Mouse (Mus musculus): ENCODE results near the gene Lag3. TPM values are rescaled to one million over a fixed set of nuclear protein-coding genes. Genes with fewer than 3 reads are reported as not detected.

The Lag3 gene
- polyA plus RNA-seq, 1 experiment from 2014 or later, result 2.7 TPM

DNA sequence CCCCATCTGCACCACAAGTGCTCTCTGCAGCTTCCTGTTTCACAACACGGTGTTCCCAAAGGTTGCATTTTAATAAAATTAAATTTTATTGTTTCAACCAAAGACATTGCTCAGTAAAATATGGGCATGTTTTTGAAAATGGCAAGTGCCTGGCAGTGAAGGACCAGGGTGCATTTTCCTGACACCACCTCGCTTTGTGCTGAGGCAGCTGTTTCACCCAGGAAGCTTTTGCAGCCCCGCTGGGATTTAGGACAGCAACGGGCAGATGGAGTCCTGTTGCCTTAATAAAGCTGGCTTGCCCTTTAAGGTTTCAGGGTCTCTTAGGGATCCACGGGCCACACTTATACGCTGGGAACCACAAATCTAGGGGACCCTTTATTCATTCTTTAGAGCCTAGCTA is 20.5 kb downstream of the Lag3 start:
- no peak overlapping the region for H3K27ac ChIP-seq (ENCODE audit: low read depth, low read length)
- DNase-seq (ENCODE audit: low spot score) (no peak), ATAC-seq (no peak)
- no peak overlapping the region for H3K4me2 ChIP-seq (ENCODE audit: low read length)
- H3K9ac ChIP-seq (ENCODE audit: low read length), result no peak overlapping the region
- H3K4me1 ChIP-seq (ENCODE audit: control insufficient read depth, insufficient read depth, low read length), result no peaks in the 10 kb centered on the region
- H3K9me3 ChIP-seq (replicated peaks; ENCODE audit: control insufficient read depth, low read length), result no peaks in the 10 kb centered on the region
- no peaks in the 10 kb centered on the region for H3K27me3 ChIP-seq (replicated peaks; ENCODE audit: control insufficient read depth, insufficient read depth, low read length)
- WGBS, result 74% methylated on average over 6 of the region's 6 CpGs
- H3K36me3 ChIP-seq (ENCODE audit: control insufficient read depth, insufficient read depth, low read length), result no peaks in the 10 kb centered on the region
- no peak overlapping the region for H3K4me3 ChIP-seq (ENCODE audit: low read depth, low read length)

DNA sequence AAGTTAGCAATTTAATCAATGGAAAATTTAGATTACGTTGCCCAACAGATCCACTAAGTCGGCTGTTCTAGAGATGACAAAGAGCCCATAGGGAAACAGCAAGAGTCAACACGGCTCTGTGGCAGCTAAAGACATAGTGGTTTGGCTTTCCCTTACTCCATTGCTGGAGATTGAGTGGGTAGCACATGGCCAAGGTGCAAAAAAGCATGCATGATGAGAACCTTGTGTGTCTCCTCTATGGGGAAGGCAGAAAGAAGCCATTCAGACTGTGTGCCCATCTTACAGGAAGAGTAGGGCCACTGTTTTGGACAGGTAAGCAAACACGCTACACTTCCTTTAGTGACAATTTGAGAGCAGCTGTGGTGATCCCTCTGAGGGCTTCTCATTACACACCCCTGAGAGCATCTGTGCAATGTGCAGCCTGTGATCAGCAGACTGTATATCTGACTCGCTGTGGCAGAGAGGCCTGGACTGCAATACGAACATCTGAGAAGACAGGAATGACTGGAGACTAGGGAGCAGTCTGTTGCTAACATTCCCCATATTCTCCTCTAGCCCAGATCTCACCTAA is 22.9 kb downstream of the Lag3 start:
- H3K4me2 ChIP-seq (ENCODE audit: low read length), result no peak overlapping the region
- H3K36me3 ChIP-seq (ENCODE audit: control insufficient read depth, insufficient read depth, low read length), result no peaks in the 10 kb centered on the region
- no peaks in the 10 kb centered on the region for H3K9me3 ChIP-seq (replicated peaks; ENCODE audit: control insufficient read depth, low read length)
- H3K27ac ChIP-seq (ENCODE audit: low read depth, low read length), result no peak overlapping the region
- ATAC-seq (no peak), DNase-seq (ENCODE audit: low spot score) (no peak)
- H3K27me3 ChIP-seq (replicated peaks; ENCODE audit: control insufficient read depth, insufficient read depth, low read length), result no peaks in the 10 kb centered on the region
- H3K9ac ChIP-seq (ENCODE audit: low read length), result no peak overlapping the region
- WGBS, result 92% methylated on average over 6 of the region's 6 CpGs
- no peaks in the 10 kb centered on the region for H3K4me1 ChIP-seq (ENCODE audit: control insufficient read depth, insufficient read depth, low read length)
- H3K4me3 ChIP-seq (ENCODE audit: low read depth, low read length), result no peak overlapping the region

DNA sequence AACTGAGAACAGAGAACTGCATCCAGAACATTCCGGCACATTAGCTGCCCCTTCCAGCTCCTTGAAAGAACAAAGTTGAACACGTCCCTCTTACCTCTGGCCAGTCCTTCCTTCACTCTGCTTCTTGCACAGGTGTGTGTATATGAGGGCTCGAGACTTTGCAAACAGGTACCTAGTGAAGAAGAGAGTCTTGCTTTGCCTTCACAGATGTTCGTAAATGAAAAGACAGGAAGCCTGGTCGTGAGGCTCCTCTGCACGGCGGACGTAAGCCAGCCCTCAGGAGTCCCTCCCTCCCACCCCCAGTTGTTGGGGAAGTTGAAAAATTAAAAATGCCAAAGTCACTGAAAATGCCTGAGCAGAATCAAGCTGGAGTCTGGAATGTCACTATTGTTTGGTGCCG is 23.5 kb downstream of the Lag3 start, which contains the start of gene Cd4:
TSS of gene Cd4 (minus strand) at position 236 of the 400 bp plus-strand sequence.
- DNase-seq (ENCODE audit: low spot score) (no peak), ATAC-seq (no peak)
- no peaks in the 10 kb centered on the region for H3K36me3 ChIP-seq (ENCODE audit: control insufficient read depth, insufficient read depth, low read length)
- WGBS, result 91% methylated on average over 9 of the region's 9 CpGs
- H3K27me3 ChIP-seq (replicated peaks; ENCODE audit: control insufficient read depth, insufficient read depth, low read length), result no peaks in the 10 kb centered on the region
- H3K9ac ChIP-seq (ENCODE audit: low read length), result no peak within 1 kb of the TSS
- no peaks in the 10 kb centered on the region for H3K9me3 ChIP-seq (replicated peaks; ENCODE audit: control insufficient read depth, low read length)
- no peaks in the 10 kb centered on the region for H3K4me1 ChIP-seq (ENCODE audit: control insufficient read depth, insufficient read depth, low read length)
- H3K27ac ChIP-seq (ENCODE audit: low read depth, low read length), result no peak within 1 kb of the TSS
- no peak within 1 kb of the TSS for H3K4me2 ChIP-seq (ENCODE audit: low read length)
- no peak within 1 kb of the TSS for H3K4me3 ChIP-seq (ENCODE audit: low read depth, low read length)

DNA sequence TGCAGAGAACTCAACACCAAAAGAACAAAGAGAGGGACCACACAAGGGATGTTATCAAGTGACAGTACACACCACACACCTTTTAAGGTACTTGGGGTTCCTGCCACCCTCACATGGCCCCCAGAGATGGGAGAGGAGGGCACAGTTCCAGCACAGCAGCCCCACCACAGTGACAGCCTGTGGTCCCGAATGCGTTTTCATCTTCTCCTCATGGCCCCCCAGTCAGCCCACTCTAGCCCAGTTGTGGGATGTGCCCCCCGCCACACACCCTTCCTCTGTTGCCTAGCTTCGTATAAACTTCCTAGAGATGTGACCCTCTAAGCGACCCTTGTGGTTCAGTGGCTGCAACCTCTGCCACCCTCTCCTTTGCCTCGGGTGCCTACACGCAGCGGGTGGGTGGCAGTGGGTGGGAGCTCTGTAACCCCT is 25.5 kb downstream of the Lag3 start:
- ATAC-seq, result no peak
- 95% methylated on average over 8 of the region's 8 CpGs for WGBS

DNA sequence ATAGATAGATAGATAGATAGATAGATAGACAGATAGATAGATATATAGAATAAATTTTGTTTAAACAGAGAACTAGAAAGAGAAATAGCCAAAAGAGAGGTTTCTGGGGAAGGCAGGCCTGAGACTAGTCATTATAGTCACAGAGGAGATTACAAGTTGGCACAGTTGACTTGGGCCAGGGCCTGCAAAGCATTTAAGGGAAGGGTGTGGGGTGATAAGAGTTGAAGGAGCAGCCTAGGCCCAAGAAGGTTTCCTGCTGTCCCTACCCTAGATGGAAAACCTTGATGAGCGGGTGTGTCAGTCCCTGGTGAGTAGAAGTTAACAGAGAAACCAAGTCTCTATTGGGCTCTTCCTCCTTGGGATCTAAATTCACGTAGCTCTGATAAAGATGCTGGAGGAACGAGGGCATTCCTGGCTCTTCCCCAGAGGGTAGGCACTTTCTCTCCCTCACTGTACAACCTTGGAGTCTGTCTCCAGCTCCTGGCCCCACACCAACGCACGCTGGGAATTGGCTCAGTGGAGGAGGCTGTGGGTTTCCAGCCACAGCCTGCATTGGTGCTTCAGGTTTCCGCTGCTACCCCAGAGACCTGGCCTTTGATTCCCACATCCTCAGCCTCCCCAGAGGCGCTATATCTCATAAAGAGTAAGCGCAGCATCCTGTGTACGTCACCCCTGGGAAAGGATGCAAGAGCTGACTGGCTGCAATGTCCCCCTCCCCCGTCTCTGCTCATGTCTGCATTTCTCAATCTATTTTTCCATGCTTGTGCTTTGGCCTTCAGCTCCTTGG is 26.6 kb downstream of the Lag3 start:
- ATAC-seq (no peak), DNase-seq (ENCODE audit: low spot score) (no peak)
- Histone ChIP-seq H3K4me2 (ENCODE audit: low read length) (no peak overlapping the region), H3K9ac (ENCODE audit: low read length) (no peak overlapping the region), H3K36me3 (ENCODE audit: control insufficient read depth, insufficient read depth, low read length) (no peaks in the 10 kb centered on the region), H3K4me1 (ENCODE audit: control insufficient read depth, insufficient read depth, low read length) (no peaks in the 10 kb centered on the region), H3K27me3 (replicated peaks; ENCODE audit: control insufficient read depth, insufficient read depth, low read length) (no peaks in the 10 kb centered on the region), H3K4me3 (ENCODE audit: low read depth, low read length) (no peak overlapping the region), H3K9me3 (replicated peaks; ENCODE audit: control insufficient read depth, low read length) (no peaks in the 10 kb centered on the region), H3K27ac (ENCODE audit: low read depth, low read length) (no peak overlapping the region)
- 80% methylated on average over 10 of the region's 10 CpGs for WGBS

More for the DNA sequence above, 25.5 kb downstream of the Lag3 start:
- no peak for DNase-seq (ENCODE audit: low spot score)
- H3K27ac ChIP-seq (ENCODE audit: low read depth, low read length), result no peak overlapping the region
- H3K9me3 ChIP-seq (replicated peaks; ENCODE audit: control insufficient read depth, low read length), result no peaks in the 10 kb centered on the region
- H3K36me3 ChIP-seq (ENCODE audit: control insufficient read depth, insufficient read depth, low read length), result no peaks in the 10 kb centered on the region
- no peak overlapping the region for H3K4me3 ChIP-seq (ENCODE audit: low read depth, low read length)
- no peak overlapping the region for H3K9ac ChIP-seq (ENCODE audit: low read length)
- no peak overlapping the region for H3K4me2 ChIP-seq (ENCODE audit: low read length)
- H3K27me3 ChIP-seq (replicated peaks; ENCODE audit: control insufficient read depth, insufficient read depth, low read length), result no peaks in the 10 kb centered on the region
- H3K4me1 ChIP-seq (ENCODE audit: control insufficient read depth, insufficient read depth, low read length), result no peaks in the 10 kb centered on the region

DNA sequence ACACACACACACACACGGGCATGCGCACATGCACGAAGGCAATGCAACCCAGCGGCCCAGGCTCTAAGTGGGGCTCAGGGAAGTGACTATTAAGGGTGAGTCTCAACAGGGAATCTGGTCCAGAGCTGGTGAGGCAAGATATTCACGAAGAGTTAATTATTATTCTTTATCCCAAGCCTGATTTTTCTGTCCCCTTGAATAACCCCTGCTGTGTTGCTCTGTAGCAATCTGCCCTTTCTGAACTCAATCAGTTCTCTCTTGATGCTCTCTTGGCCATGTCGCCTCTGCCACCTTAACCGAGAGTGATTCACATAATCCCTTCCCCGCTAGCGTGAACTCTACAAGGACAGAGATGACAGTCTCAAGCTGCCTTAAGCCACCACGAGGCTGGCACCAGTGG is 28.2 kb downstream of the Lag3 start:
- no peak for ATAC-seq
- no peak for DNase-seq (ENCODE audit: low spot score)
- Histone ChIP-seq H3K9ac (ENCODE audit: low read length) (no peak overlapping the region), H3K36me3 (ENCODE audit: control insufficient read depth, insufficient read depth, low read length) (no peaks in the 10 kb centered on the region), H3K4me2 (ENCODE audit: low read length) (no peak overlapping the region), H3K27me3 (replicated peaks; ENCODE audit: control insufficient read depth, insufficient read depth, low read length) (no peaks in the 10 kb centered on the region), H3K27ac (ENCODE audit: low read depth, low read length) (no peak overlapping the region), H3K4me3 (ENCODE audit: low read depth, low read length) (no peak overlapping the region), H3K4me1 (ENCODE audit: control insufficient read depth, insufficient read depth, low read length) (no peaks in the 10 kb centered on the region), H3K9me3 (replicated peaks; ENCODE audit: control insufficient read depth, low read length) (no peaks in the 10 kb centered on the region)
- 71% methylated on average over 10 of the region's 10 CpGs for WGBS

DNA sequence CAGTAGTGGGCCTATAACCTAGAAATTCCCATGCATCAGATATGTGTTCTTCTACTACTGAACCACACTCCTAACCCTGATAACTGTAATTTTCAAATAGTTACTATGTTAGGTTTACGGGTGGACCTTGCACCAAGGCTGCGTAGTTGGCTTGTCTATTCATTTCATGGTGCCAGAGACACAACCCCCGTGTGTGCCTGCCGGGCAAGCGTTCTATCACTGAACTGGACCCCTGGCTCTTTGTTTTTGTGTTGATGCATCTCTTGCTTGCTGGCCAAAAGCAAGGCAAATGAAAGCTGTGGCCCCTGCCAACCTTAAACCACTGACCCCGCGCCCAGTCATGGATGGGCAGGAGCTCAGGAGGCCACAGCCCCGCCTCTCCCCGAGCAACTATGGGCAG is 29.7 kb downstream of the Lag3 start:
- H3K4me3 ChIP-seq (ENCODE audit: low read depth, low read length), result no peak overlapping the region
- no peaks in the 10 kb centered on the region for H3K9me3 ChIP-seq (replicated peaks; ENCODE audit: control insufficient read depth, low read length)
- no peak for ATAC-seq
- no peak for DNase-seq (ENCODE audit: low spot score)
- 93% methylated on average over 9 of the region's 9 CpGs for WGBS
- no peak overlapping the region for H3K4me2 ChIP-seq (ENCODE audit: low read length)
- no peaks in the 10 kb centered on the region for H3K27me3 ChIP-seq (replicated peaks; ENCODE audit: control insufficient read depth, insufficient read depth, low read length)
- no peaks in the 10 kb centered on the region for H3K4me1 ChIP-seq (ENCODE audit: control insufficient read depth, insufficient read depth, low read length)
- no peak overlapping the region for H3K9ac ChIP-seq (ENCODE audit: low read length)
- H3K27ac ChIP-seq (ENCODE audit: low read depth, low read length), result no peak overlapping the region
- H3K36me3 ChIP-seq (ENCODE audit: control insufficient read depth, insufficient read depth, low read length), result no peaks in the 10 kb centered on the region

DNA sequence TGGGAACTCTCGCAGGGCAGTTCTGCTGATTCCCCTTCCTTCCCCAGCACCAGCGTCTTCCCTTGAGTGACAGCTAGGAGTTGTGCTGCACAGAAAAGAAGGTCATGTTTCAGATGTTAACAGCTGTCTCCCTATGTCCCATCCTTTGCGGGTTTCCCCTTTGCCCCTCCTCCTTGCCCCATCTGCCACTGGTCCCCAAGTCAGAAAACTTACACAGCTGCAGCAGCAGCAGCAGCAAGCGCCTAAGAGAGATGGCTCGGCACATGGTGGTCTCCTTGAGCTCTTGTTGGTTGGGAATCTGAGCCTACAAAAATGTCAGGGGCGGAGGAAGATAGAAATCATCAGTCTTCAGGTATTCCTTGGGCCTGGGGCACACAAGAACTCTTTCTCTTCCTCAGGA is 32.1 kb downstream of the Lag3 start:
- Histone ChIP-seq H3K4me2 (ENCODE audit: low read length) (no peak overlapping the region), H3K27me3 (replicated peaks; ENCODE audit: control insufficient read depth, insufficient read depth, low read length) (no peaks in the 10 kb centered on the region), H3K36me3 (ENCODE audit: control insufficient read depth, insufficient read depth, low read length) (no peaks in the 10 kb centered on the region), H3K27ac (ENCODE audit: low read depth, low read length) (no peak overlapping the region), H3K9me3 (replicated peaks; ENCODE audit: control insufficient read depth, low read length) (no peaks in the 10 kb centered on the region), H3K4me1 (ENCODE audit: control insufficient read depth, insufficient read depth, low read length) (no peaks in the 10 kb centered on the region), H3K4me3 (ENCODE audit: low read depth, low read length) (no peak overlapping the region), H3K9ac (ENCODE audit: low read length) (no peak overlapping the region)
- ATAC-seq (no peak), DNase-seq (ENCODE audit: low spot score) (no peak)
- 75% methylated on average over 6 of the region's 6 CpGs for WGBS

DNA sequence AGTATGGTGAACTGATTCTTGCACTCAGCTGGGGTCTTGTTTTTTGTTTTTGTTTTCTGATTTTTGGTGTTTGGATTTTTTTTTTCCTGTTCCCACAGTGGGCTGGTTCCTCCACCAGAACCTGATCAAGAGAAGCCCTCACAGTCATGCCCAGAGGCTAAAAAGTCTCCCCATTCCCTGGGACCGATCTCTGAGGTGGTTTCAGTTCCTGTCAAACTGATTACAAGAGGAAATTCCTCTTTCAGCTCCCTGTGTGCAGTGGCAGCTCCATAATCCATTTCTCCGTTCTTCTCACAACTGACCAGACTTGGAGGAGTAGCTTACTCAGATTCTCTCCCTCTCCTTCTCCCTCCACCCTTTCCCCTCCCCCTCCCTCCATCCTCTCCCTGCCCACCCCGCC is 37.2 kb downstream of the Lag3 start:
- Histone ChIP-seq H3K4me2 (ENCODE audit: low read length) (no peak overlapping the region), H3K4me3 (ENCODE audit: low read depth, low read length) (no peak overlapping the region), H3K9ac (ENCODE audit: low read length) (no peak overlapping the region), H3K36me3 (ENCODE audit: control insufficient read depth, insufficient read depth, low read length) (no peaks in the 10 kb centered on the region), H3K27me3 (replicated peaks; ENCODE audit: control insufficient read depth, insufficient read depth, low read length) (no peaks in the 10 kb centered on the region), H3K27ac (ENCODE audit: low read depth, low read length) (no peak overlapping the region), H3K4me1 (ENCODE audit: control insufficient read depth, insufficient read depth, low read length) (no peaks in the 10 kb centered on the region), H3K9me3 (replicated peaks; ENCODE audit: control insufficient read depth, low read length) (no peaks in the 10 kb centered on the region)
- WGBS, result 67% methylated on average over 2 of the region's 3 CpGs
- no peak for DNase-seq (ENCODE audit: low spot score)
- ATAC-seq, result no peak

All from forebrain, embryonic 14.5 days (tissue).